Mouse (Mus musculus) heart, postnatal 0 days (tissue): ENCODE results near the gene Ptp4a2. TPM values are rescaled to one million over a fixed set of nuclear protein-coding genes. Genes with fewer than 3 reads are reported as not detected.
"Not testable (repeated sequence)": the region's sequence is repeated elsewhere in the genome, so short reads cannot be mapped to it uniquely, and the experiment has no call there.

Experiments used
- ATAC-seq: fragments of 200-750 bp; cut with Nextera tagmentation; 2 replicates; pipeline ENCODE4 v1.8.0; 2017; ENCODE audit warnings: low read depth, moderate number of reproducible peaks, moderate library complexity; ENCODE audit not compliant: insufficient read depth
- DNase-seq: peaks from one replicate; pipeline ENCODE4 v3.0.0-alpha.2; 2016; ENCODE audit warnings: low spot score
- H3K27ac ChIP-seq: fragments of 300-500 bp; sonication (generic); 2 replicates; pipeline ENCODE4 v1.5.1; 2014; ENCODE audit warnings: low read depth, mild to moderate bottlenecking
- H3K27me3 ChIP-seq: fragments of 300-500 bp; sonication (generic); 2 replicates; pipeline ENCODE4 v1.6.1; 2014; ENCODE audit warnings: low read length, mixed read lengths; ENCODE audit not compliant: control insufficient read depth, insufficient read depth
- H3K36me3 ChIP-seq: fragments of 300-500 bp; sonication (generic); replicated peaks from 2 replicates; pipeline ENCODE4 v1.6.1; 2014; ENCODE audit warnings: low read length, mixed read lengths; ENCODE audit not compliant: control insufficient read depth, insufficient read depth
- H3K4me1 ChIP-seq: fragments of 300-500 bp; sonication (generic); 2 replicates; pipeline ENCODE4 v1.6.1; 2014; ENCODE audit warnings: antibody characterized with exemption; ENCODE audit not compliant: control insufficient read depth, insufficient read depth
- H3K4me2 ChIP-seq: fragments of 300-500 bp; sonication (generic); 2 replicates; pipeline ENCODE4 v1.6.1; 2014; ENCODE audit warnings: low read depth, mild to moderate bottlenecking, low read length, moderate library complexity
- H3K4me3 ChIP-seq: fragments of 300-500 bp; sonication (generic); 2 replicates; pipeline ENCODE4 v1.5.1; 2014; ENCODE audit warnings: low read depth, low read length
- H3K9ac ChIP-seq: fragments of 300-500 bp; sonication (generic); replicated peaks from 2 replicates; pipeline ENCODE4 v1.6.1; 2014; ENCODE audit warnings: low read depth, low read length, mixed read lengths
- H3K9me3 ChIP-seq: fragments of 300-500 bp; sonication (generic); replicated peaks from 2 replicates; pipeline ENCODE4 v1.6.1; 2016; ENCODE audit warnings: low read length; ENCODE audit not compliant: control insufficient read depth
- CTCF ChIP-seq: IDR thresholded peaks from 2 replicates; pipeline ENCODE4 v1.5.1; 2016; ENCODE audit warnings: antibody characterized with exemption, control low read depth, low read depth
- EP300 ChIP-seq: IDR thresholded peaks from 2 replicates; pipeline ENCODE4 v1.6.1; 2016; ENCODE audit warnings: antibody characterized with exemption, low read depth
- WGBS: fragments of 180-500 bp; shearing (Covaris S2); extraction: QIAGEN DNeasy Blood & Tissue Kit; methylation state at CpG from one replicate; pipeline ENCODE4 v1.1.7; 2014; 5-methylcytosine and 5-hydroxymethylcytosine counted together
- polyA plus RNA-seq: library from polyadenylated mRNA; unstranded; fragments of >200 nt; fragmentation: Nextera tagmentation; extraction: Ambion mirVana; gene quantifications from 2 replicates; pipeline ENCODE4 v1.2.1, GENCODE M21; 2015
- total RNA-seq: library from RNA; depleted of rRNA; stranded (reverse); fragments of >200 nt; gene quantifications from 2 replicates; pipeline ENCODE4 v1.2.3, GENCODE M21; 2014; ENCODE audit warnings: low replicate concordance

The Ptp4a2 gene
- total and polyA plus RNA-seq, 2 experiments from 2014 or later, result 132 to 417 TPM

- Histone ChIP-seq H3K27me3 (no peaks in the 10 kb centered on the region), H3K9me3 (no peaks in the 10 kb centered on the region), H3K4me3 (no peak overlapping the region), H3K4me1 (peaks cover 12% of the 10 kb centered on the region), H3K36me3 (peaks cover 20% of the 10 kb centered on the region), H3K9ac (no peak overlapping the region), H3K27ac (0 out of 2 replicates have a peak overlapping the region, but pooled peaks have one; percentile 22), H3K4me2 (no peak overlapping the region)
- 54% methylated on average over 3 of the region's 3 CpGs for WGBS
- TF ChIP-seq CTCF (no peak), EP300 (no peak)
- 0 out of 2 replicates have a peak, but pooled peaks have one; percentile 8 for ATAC-seq
- no peak for DNase-seq
Observed at GRCm38 (mm10) chr4:129854615-129855014, 43.6 kb downstream of the Ptp4a2 start.

GRCm38 (mm10) chr4:129855051-129855970, 44.3 kb downstream of the Ptp4a2 start:
- Histone ChIP-seq H3K4me2 (no peak overlapping the region), H3K9ac (no peak overlapping the region), H3K4me1 (peaks cover 12% of the 10 kb centered on the region), H3K9me3 (no peaks in the 10 kb centered on the region), H3K4me3 (no peak overlapping the region), H3K27ac (peak overlapping the region; percentile 22), H3K27me3 (no peaks in the 10 kb centered on the region), H3K36me3 (peaks cover 13% of the 10 kb centered on the region)
- TF ChIP-seq CTCF (no peak), EP300 (no peak)
- 31% methylated on average over 16 of the region's 16 CpGs for WGBS
- ATAC-seq, result peak; percentile 8; the same call in 1 of the 2 replicates
- DNase-seq, result peak; percentile 26

GRCm38 (mm10) chr4:129860456-129860855, 49.4 kb downstream of the Ptp4a2 start:
- 91% methylated on average over 9 of the region's 9 CpGs for whole genome bisulfite sequencing
- Histone ChIP-seq H3K4me3 (no peak overlapping the region), H3K9me3 (no peaks in the 10 kb centered on the region), H3K36me3 (no peaks in the 10 kb centered on the region), H3K27me3 (no peaks in the 10 kb centered on the region), H3K4me1 (peaks cover 4% of the 10 kb centered on the region; the same call in 1 of the 2 replicates), H3K4me2 (no peak overlapping the region), H3K9ac (no peak overlapping the region), H3K27ac (no peak overlapping the region)
- no peak for ATAC-seq
- TF ChIP-seq EP300 (no peak), CTCF (no peak)
- DNase-seq, result no peak

GRCm38 (mm10) chr4:129861400-129861799, 50.4 kb downstream of the Ptp4a2 start:
- Histone ChIP-seq H3K36me3 (no peaks in the 10 kb centered on the region), H3K9me3 (no peaks in the 10 kb centered on the region), H3K4me2 (no peak overlapping the region), H3K9ac (no peak overlapping the region), H3K4me3 (no peak overlapping the region), H3K27me3 (no peaks in the 10 kb centered on the region), H3K27ac (no peak overlapping the region), H3K4me1 (no peaks in the 10 kb centered on the region)
- TF ChIP-seq CTCF (no peak), EP300 (no peak)
- ATAC-seq (no peak), DNase-seq (no peak)
- WGBS, result 67% methylated on average over 8 of the region's 8 CpGs

- no peaks in the 10 kb centered on the region for H3K36me3 ChIP-seq
- no peak overlapping the region for H3K4me2 ChIP-seq
- ATAC-seq, result no peak
- no peak for DNase-seq
- 82% methylated on average over 3 of the region's 3 CpGs for WGBS
- no peak overlapping the region for H3K27ac ChIP-seq
- no peaks in the 10 kb centered on the region for H3K9me3 ChIP-seq
- no peak overlapping the region for H3K4me3 ChIP-seq
- no peaks in the 10 kb centered on the region for H3K27me3 ChIP-seq
- H3K9ac ChIP-seq, result no peak overlapping the region
- no peaks in the 10 kb centered on the region for H3K4me1 ChIP-seq
- TF ChIP-seq CTCF, result no peak
- no peak for TF ChIP-seq EP300
Observed at GRCm38 (mm10) chr4:129862357-129862756, 51.3 kb downstream of the Ptp4a2 start.

GRCm38 (mm10) chr4:129866171-129866570, 55.2 kb downstream of the Ptp4a2 start:
- not testable (repeated sequence) for ATAC-seq, H3K27ac ChIP-seq, DNase-seq, H3K4me3 ChIP-seq, H3K4me2 ChIP-seq, H3K27me3 ChIP-seq, H3K9ac ChIP-seq, H3K4me1 ChIP-seq, H3K36me3 ChIP-seq, H3K9me3 ChIP-seq
- WGBS, result 96% methylated on average over 5 of the region's 5 CpGs
